Mouse (Mus musculus) heart, adult 2 months (tissue): ENCODE data around the gene Tmem202.

Experiments used
- CTCF ChIP-seq: fragments of 200-600 bp; IDR thresholded peaks from 2 replicates; pipeline ENCODE4 v1.8.1; 2022; ENCODE audit warnings: antibody characterized with exemption, mild to moderate bottlenecking, moderate library complexity
- EP300 ChIP-seq: fragments of 200-500 bp; IDR thresholded peaks from 2 replicates; pipeline ENCODE4 v1.6.1; 2011; ENCODE audit warnings: low read depth, low read length, control low read depth; ENCODE audit not compliant: insufficient read depth
- POLR2A ChIP-seq: fragments of 200-500 bp; IDR thresholded peaks from 2 replicates; pipeline ENCODE4 v1.6.1; 2011; ENCODE audit warnings: mild to moderate bottlenecking, low read depth, low read length, control low read depth; ENCODE audit not compliant: insufficient read depth

GRCm38 (mm10) chr9:59551017-59551416 lies 11.4 kb upstream of the Tmem202 start:
- TF ChIP-seq POLR2A (no peak), CTCF (no peak), EP300 (no peak)
